Mouse (Mus musculus) thymus, postnatal 4 days (tissue): ENCODE results near the gene Scrg1.
A peak's percentile ranks its signal among the peaks of the same experiment; 100 is the strongest.
"Not testable (repeated sequence)": the region's sequence is repeated elsewhere in the genome, so short reads cannot be mapped to it uniquely, and the experiment has no call there.

Experiments
- DNase-seq: peaks from one replicate; pipeline ENCODE4 v3.0.0; 2021

Gene Scrg1

GRCm38 (mm10) chr8:57455765-57456164 lies at the start of gene Scrg1:
Gene Scrg1 (plus strand): TSS chr8:57455923.
- no peak for DNase-seq

GRCm38 (mm10) chr8:57406366-57406765 lies 49.4 kb upstream of the Scrg1 start:
- no peak for DNase-seq

GRCm38 (mm10) chr8:57409333-57409732 lies 46.4 kb upstream of the Scrg1 start:
- no peak for DNase-seq

- no peak for DNase-seq
These were observed 45.8 kb upstream of the Scrg1 start for GRCm38 (mm10) chr8:57409779-57410472.

GRCm38 (mm10) chr8:57410473-57410863 lies 45.3 kb upstream of the Scrg1 start:
- DNase-seq, result no peak

GRCm38 (mm10) chr8:57411366-57411765 lies 44.4 kb upstream of the Scrg1 start:
- no peak for DNase-seq

- DNase-seq, result no peak
These were observed 38.9 kb upstream of the Scrg1 start for GRCm38 (mm10) chr8:57416827-57417226.

- peak; percentile 36 for DNase-seq
These were observed 29.6 kb upstream of the Scrg1 start for GRCm38 (mm10) chr8:57426074-57426473.

- DNase-seq, result no peak
These were observed 27.9 kb upstream of the Scrg1 start for GRCm38 (mm10) chr8:57427581-57428366.

- DNase-seq, result no peak
These were observed 27.2 kb upstream of the Scrg1 start for GRCm38 (mm10) chr8:57428566-57428965.

GRCm38 (mm10) chr8:57429166-57429887 lies 26.4 kb upstream of the Scrg1 start:
- peak; percentile 81 for DNase-seq

GRCm38 (mm10) chr8:57429888-57430274 lies 25.8 kb upstream of the Scrg1 start:
- DNase-seq, result not testable (repeated sequence)

GRCm38 (mm10) chr8:57430901-57431300 lies 24.8 kb upstream of the Scrg1 start:
- no peak for DNase-seq

GRCm38 (mm10) chr8:57432802-57433201 lies 22.9 kb upstream of the Scrg1 start:
- no peak for DNase-seq

GRCm38 (mm10) chr8:57435768-57436436 lies 19.8 kb upstream of the Scrg1 start:
- no peak for DNase-seq

- no peak for DNase-seq
These were observed 19.3 kb upstream of the Scrg1 start for GRCm38 (mm10) chr8:57436437-57436796.

- no peak for DNase-seq
These were observed 14.6 kb upstream of the Scrg1 start for GRCm38 (mm10) chr8:57441131-57441530.

GRCm38 (mm10) chr8:57441556-57441955 lies 14.2 kb upstream of the Scrg1 start:
- DNase-seq, result no peak

GRCm38 (mm10) chr8:57443289-57443688 lies 12.4 kb upstream of the Scrg1 start:
- no peak for DNase-seq

- DNase-seq, result not testable (repeated sequence)
These were observed 9.8 kb upstream of the Scrg1 start for GRCm38 (mm10) chr8:57445901-57446300.

- no peak for DNase-seq
These were observed 5.0 kb upstream of the Scrg1 start for GRCm38 (mm10) chr8:57450726-57451125.

- no peak for DNase-seq
These were observed 3.8 kb upstream of the Scrg1 start for GRCm38 (mm10) chr8:57451896-57452295.

GRCm38 (mm10) chr8:57453361-57453760 lies 2.4 kb upstream of the Scrg1 start:
- no peak for DNase-seq
